Mouse (Mus musculus) hindbrain, embryonic 12.5 days (tissue): ENCODE results near the gene Ppox. TPM values are rescaled to one million over a fixed set of nuclear protein-coding genes. Genes with fewer than 3 reads are reported as not detected.
A peak's percentile ranks its signal among the peaks of the same experiment; 100 is the strongest.
"Not testable (repeated sequence)": the region's sequence is repeated elsewhere in the genome, so short reads cannot be mapped to it uniquely, and the experiment has no call there.

Experiments
- ATAC-seq: fragments of 200-750 bp; cut with Nextera tagmentation; 2 replicates; pipeline ENCODE4 v1.8.0; 2017; ENCODE audit warnings: moderate TSS enrichment; ENCODE audit not compliant: low FRiP score
- H3K27ac ChIP-seq: fragments of 300-500 bp; sonication (generic); 2 replicates; pipeline ENCODE4 v1.5.1; 2016; ENCODE audit warnings: mild to moderate bottlenecking
- H3K27me3 ChIP-seq: fragments of 300-500 bp; sonication (generic); 2 replicates; pipeline ENCODE4 v1.6.1; 2016; ENCODE audit warnings: mild to moderate bottlenecking
- H3K36me3 ChIP-seq: fragments of 300-500 bp; sonication (generic); 2 replicates; pipeline ENCODE4 v1.6.1; 2016; ENCODE audit warnings: mild to moderate bottlenecking
- H3K4me1 ChIP-seq: fragments of 300-500 bp; sonication (generic); 2 replicates; pipeline ENCODE4 v1.6.1; 2016
- H3K4me2 ChIP-seq: fragments of 300-500 bp; sonication (generic); replicated peaks from 2 replicates; pipeline ENCODE4 v1.6.1; 2016; ENCODE audit warnings: mild to moderate bottlenecking
- H3K4me3 ChIP-seq: fragments of 300-500 bp; sonication (generic); 2 replicates; pipeline ENCODE4 v1.5.1; 2016; ENCODE audit warnings: mild to moderate bottlenecking
- H3K9ac ChIP-seq: fragments of 300-500 bp; sonication (generic); 2 replicates; pipeline ENCODE4 v1.6.1; 2016; ENCODE audit warnings: mild to moderate bottlenecking, moderate library complexity
- H3K9me3 ChIP-seq: fragments of 300-500 bp; sonication (generic); replicated peaks from 2 replicates; pipeline ENCODE4 v1.6.1; 2016; ENCODE audit warnings: mild to moderate bottlenecking
- WGBS: fragments of 180-500 bp; shearing (Covaris S2); methylation state at CpG from one replicate; pipeline ENCODE4 v1.1.7; 2016; 5-methylcytosine and 5-hydroxymethylcytosine counted together
- polyA plus RNA-seq: library from polyadenylated mRNA; unstranded; fragments of >200 nt; fragmentation: Nextera tagmentation; extraction: Ambion mirVana; gene quantifications from 2 replicates; pipeline ENCODE4 v1.2.1, GENCODE M21; 2016

Ppox gene
- polyA plus RNA-seq, 1 experiment from 2014 or later: 60.9 TPM

- Histone ChIP-seq H3K4me1 (peaks cover 53% of the 10 kb centered on the region), H3K9me3 (no peaks in the 10 kb centered on the region), H3K4me2 (peak overlapping the region; percentile 87), H3K36me3 (peaks cover 22% of the 10 kb centered on the region), H3K27ac (peak overlapping the region; percentile 83), H3K4me3 (peak overlapping the region; percentile 79), H3K9ac (peak overlapping the region; percentile 49), H3K27me3 (no peaks in the 10 kb centered on the region)
- 14% methylated on average over 13 of the region's 13 CpGs for WGBS
- peak; percentile 4 for ATAC-seq
Observed at GRCm38 (mm10) chr1:171247453-171247841, 33.5 kb downstream of the Ppox start.

- H3K4me2 ChIP-seq: peak overlapping the region; percentile 87
- peak; percentile 91 for ATAC-seq
- H3K36me3 ChIP-seq: peaks cover 25% of the 10 kb centered on the region
- no peaks in the 10 kb centered on the region for H3K9me3 ChIP-seq
- H3K9ac ChIP-seq: peak overlapping the region; percentile 95
- under 1% methylated on average over 41 of the region's 41 CpGs for WGBS
- H3K27me3 ChIP-seq: no peaks in the 10 kb centered on the region
- peaks cover 47% of the 10 kb centered on the region for H3K4me1 ChIP-seq
- peak overlapping the region; percentile 83 for H3K27ac ChIP-seq
- H3K4me3 ChIP-seq: peak overlapping the region; percentile 79
Observed at GRCm38 (mm10) chr1:171246709-171247452, 34.1 kb downstream of the Ppox start.

- Histone ChIP-seq H3K36me3 (peaks cover 40% of the 10 kb centered on the region), H3K4me3 (no peak overlapping the region), H3K9ac (no peak overlapping the region), H3K27ac (no peak overlapping the region), H3K9me3 (no peaks in the 10 kb centered on the region), H3K27me3 (no peaks in the 10 kb centered on the region), H3K4me1 (peaks cover 32% of the 10 kb centered on the region), H3K4me2 (0 out of 2 replicates have a peak overlapping the region, but pooled peaks have one; percentile 87)
- WGBS: 91% methylated on average over 8 of the region's 8 CpGs
- no peak for ATAC-seq
Observed at GRCm38 (mm10) chr1:171245353-171245752, 35.6 kb downstream of the Ppox start.

GRCm38 (mm10) chr1:171241952-171242351 lies 39.0 kb downstream of the Ppox start:
- Histone ChIP-seq H3K4me1 (peaks cover 10% of the 10 kb centered on the region), H3K36me3 (peaks cover 69% of the 10 kb centered on the region)
- WGBS: 85% methylated on average over 12 of the region's 12 CpGs
- H3K9ac ChIP-seq, H3K4me3 ChIP-seq, ATAC-seq, H3K27ac ChIP-seq, H3K27me3 ChIP-seq, H3K9me3 ChIP-seq, H3K4me2 ChIP-seq: not testable (repeated sequence)

GRCm38 (mm10) chr1:171240911-171241310 lies 40.1 kb downstream of the Ppox start:
- Histone ChIP-seq H3K27ac (no peak overlapping the region), H3K4me2 (no peak overlapping the region), H3K9me3 (no peaks in the 10 kb centered on the region), H3K4me3 (no peak overlapping the region), H3K9ac (no peak overlapping the region), H3K36me3 (peaks cover 79% of the 10 kb centered on the region), H3K4me1 (peaks cover 5% of the 10 kb centered on the region), H3K27me3 (no peaks in the 10 kb centered on the region)
- ATAC-seq: no peak
- WGBS: 89% methylated on average over 10 of the region's 10 CpGs

GRCm38 (mm10) chr1:171239992-171240744 lies 40.8 kb downstream of the Ppox start:
- WGBS: 77% methylated on average over 15 of the region's 15 CpGs
- no peak overlapping the region for H3K4me3 ChIP-seq
- ATAC-seq: no peak
- H3K36me3 ChIP-seq: peaks cover 87% of the 10 kb centered on the region
- no peak overlapping the region for H3K27ac ChIP-seq
- no peak overlapping the region for H3K9ac ChIP-seq
- no peak overlapping the region for H3K4me2 ChIP-seq
- no peaks in the 10 kb centered on the region for H3K4me1 ChIP-seq
- H3K27me3 ChIP-seq: no peaks in the 10 kb centered on the region
- H3K9me3 ChIP-seq: no peaks in the 10 kb centered on the region

GRCm38 (mm10) chr1:171238463-171238862 lies 42.5 kb downstream of the Ppox start:
- WGBS: 80% methylated on average over 14 of the region's 14 CpGs
- Histone ChIP-seq H3K9ac (no peak overlapping the region), H3K36me3 (peaks cover 92% of the 10 kb centered on the region), H3K4me3 (no peak overlapping the region), H3K4me1 (no peaks in the 10 kb centered on the region), H3K4me2 (no peak overlapping the region), H3K27me3 (no peaks in the 10 kb centered on the region), H3K9me3 (no peaks in the 10 kb centered on the region), H3K27ac (no peak overlapping the region)
- no peak for ATAC-seq

- H3K9ac ChIP-seq: no peak overlapping the region
- no peaks in the 10 kb centered on the region for H3K27me3 ChIP-seq
- ATAC-seq: no peak
- WGBS: 93% methylated on average over 6 of the region's 6 CpGs
- no peaks in the 10 kb centered on the region for H3K9me3 ChIP-seq
- H3K27ac ChIP-seq: no peak overlapping the region
- H3K4me3 ChIP-seq: no peak overlapping the region
- no peak overlapping the region for H3K4me2 ChIP-seq
- H3K36me3 ChIP-seq: peaks cover 84% of the 10 kb centered on the region
- H3K4me1 ChIP-seq: no peaks in the 10 kb centered on the region
Observed at GRCm38 (mm10) chr1:171237438-171237837, 43.5 kb downstream of the Ppox start.

GRCm38 (mm10) chr1:171235791-171236190 lies 45.2 kb downstream of the Ppox start:
- Histone ChIP-seq H3K4me3 (no peak overlapping the region), H3K9ac (no peak overlapping the region), H3K4me1 (no peaks in the 10 kb centered on the region), H3K27me3 (no peaks in the 10 kb centered on the region), H3K27ac (no peak overlapping the region), H3K36me3 (peaks cover 70% of the 10 kb centered on the region), H3K9me3 (no peaks in the 10 kb centered on the region), H3K4me2 (no peak overlapping the region)
- ATAC-seq: no peak
- WGBS: 93% methylated on average over 4 of the region's 4 CpGs

- WGBS: 98% methylated on average over 4 of the region's 4 CpGs
- peaks cover 60% of the 10 kb centered on the region for H3K36me3 ChIP-seq
- no peak overlapping the region for H3K27ac ChIP-seq
- H3K4me1 ChIP-seq: 0 out of 2 replicates have a peak, but pooled peaks cover 2% of the 10 kb centered on the region
- H3K4me2 ChIP-seq: no peak overlapping the region
- H3K9ac ChIP-seq: no peak overlapping the region
- H3K27me3 ChIP-seq: no peaks in the 10 kb centered on the region
- no peak for ATAC-seq
- H3K9me3 ChIP-seq: no peaks in the 10 kb centered on the region
- H3K4me3 ChIP-seq: no peak overlapping the region
Observed at GRCm38 (mm10) chr1:171234538-171234937, 46.4 kb downstream of the Ppox start.

GRCm38 (mm10) chr1:171234126-171234525 lies 46.9 kb downstream of the Ppox start, which contains the start of gene Fcer1g:
Gene Fcer1g, minus strand, starts transcription at chr1:171234365.
- Histone ChIP-seq H3K4me1 (0 out of 2 replicates have a peak, but pooled peaks cover 2% of the 10 kb centered on the region), H3K9me3 (no peaks in the 10 kb centered on the region), H3K4me3 (no peak within 1 kb of the TSS), H3K27me3 (no peaks in the 10 kb centered on the region), H3K27ac (no peak within 1 kb of the TSS), H3K4me2 (no peak within 1 kb of the TSS), H3K36me3 (peaks cover 58% of the 10 kb centered on the region), H3K9ac (no peak within 1 kb of the TSS)
- no peak for ATAC-seq
- 93% methylated on average over 14 of the region's 14 CpGs for WGBS

GRCm38 (mm10) chr1:171232800-171233730 lies 47.9 kb downstream of the Ppox start:
- 87% methylated on average over 12 of the region's 12 CpGs for WGBS
- H3K9me3 ChIP-seq: no peaks in the 10 kb centered on the region
- H3K27me3 ChIP-seq: no peaks in the 10 kb centered on the region
- no peak overlapping the region for H3K4me3 ChIP-seq
- H3K36me3 ChIP-seq: peaks cover 48% of the 10 kb centered on the region
- H3K4me1 ChIP-seq: 0 out of 2 replicates have a peak, but pooled peaks cover 2% of the 10 kb centered on the region
- no peak for ATAC-seq
- H3K9ac ChIP-seq: no peak overlapping the region
- H3K27ac ChIP-seq: no peak overlapping the region
- H3K4me2 ChIP-seq: no peak overlapping the region
